In the genomic region with DNA sequence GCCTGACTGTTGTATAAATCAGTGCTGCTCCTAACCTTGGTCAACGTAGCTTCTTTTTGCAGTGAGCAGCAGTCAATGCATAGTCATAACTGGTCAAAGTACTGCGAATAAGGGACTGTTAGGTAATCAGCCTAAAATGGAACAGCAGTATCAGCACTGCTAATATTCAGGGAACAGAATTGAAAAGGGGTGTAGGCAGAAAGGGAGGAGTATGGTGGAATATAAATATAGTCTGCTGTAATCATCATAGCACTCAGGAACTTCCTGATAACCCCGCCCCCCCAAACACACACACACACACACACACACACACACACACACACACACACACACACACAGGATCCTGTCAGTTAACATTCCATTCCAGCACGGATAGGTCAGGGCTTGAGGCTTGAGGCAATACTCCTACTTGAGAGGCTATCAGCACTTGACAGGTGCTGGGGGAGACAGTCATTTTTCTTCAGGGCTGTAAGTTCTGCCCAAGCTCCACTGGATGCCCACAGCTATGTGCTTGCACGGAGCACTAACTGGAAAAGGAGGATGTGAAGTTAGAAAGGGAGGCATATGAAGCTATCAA, we compare ENCODE assay signal across 20 mouse cellular contexts. TPM values are rescaled to one million over a fixed set of nuclear protein-coding genes. Genes with fewer than 3 reads are reported as not detected.
A peak's percentile ranks its signal among the peaks of the same experiment; 100 is the strongest.
DNase-seq lines count a peak whose midpoint lies in the region; ATAC-seq and TF ChIP-seq lines count a peak whose summit lies in the region.
"Had no signal": no experiment of that assay in that cellular context is flagged by ENCODE, and none has a peak within 500 bp of the region (broad histone marks: within the 10 kb centered on the region; RNA-seq: fewer than 3 reads in every experiment).

No protein-coding gene starts in this region.

- no peak for TF ChIP-seq CTCF in lung, adult 2 months (IDR thresholded peaks at IDR 0.05; ENCODE audit: insufficient read depth, low read length)

- peaks cover 8% of the 10 kb centered on the region for H3K4me1 ChIP-seq in lung, adult 2 months (ENCODE audit: control insufficient read depth, insufficient read depth, low read length)
- H3K4me1 ChIP-seq in heart, embryonic 16.5 days (ENCODE audit: control insufficient read depth, insufficient read depth, low read length), result peaks cover 13% of the 10 kb centered on the region
- H3K4me1 ChIP-seq in limb, embryonic 10.5 days, result no peaks in the 10 kb centered on the region
- H3K4me1 ChIP-seq: embryonic facial prominence, embryonic 12.5 days; limb, embryonic 13.5 days; liver, embryonic 15.5 days; neural tube, embryonic 12.5 days had no signal

- 43% methylated on average over 5 of the region's 5 CpGs for WGBS in lung, adult 2 months
- WGBS in heart, embryonic 16.5 days, result 36% methylated on average over 5 of the region's 5 CpGs
- 86% methylated on average over 5 of the region's 5 CpGs for WGBS in limb, embryonic 10.5 days

- peak overlapping the region; percentile 34; the same call in 1 of the 2 replicates for H3K4me2 ChIP-seq in heart, embryonic 16.5 days (ENCODE audit: low read depth, low read length)
- H3K4me2 ChIP-seq: embryonic facial prominence, embryonic 12.5 days; limb, embryonic 13.5 days; liver, embryonic 15.5 days; neural tube, embryonic 12.5 days had no signal

- H3K27me3 ChIP-seq in heart, embryonic 16.5 days (ENCODE audit: control insufficient read depth, insufficient read depth, low read length), result no peaks in the 10 kb centered on the region
- no peaks in the 10 kb centered on the region for H3K27me3 ChIP-seq in limb, embryonic 10.5 days (ENCODE audit: low read depth, poor library complexity, severe bottlenecking)
- H3K27me3 ChIP-seq: embryonic facial prominence, embryonic 12.5 days; limb, embryonic 13.5 days; liver, embryonic 15.5 days; neural tube, embryonic 12.5 days had no signal

- DNase-seq in lung, adult 18-20 months, result peak; percentile 11 to 15
- no peak for DNase-seq in lung, adult 2 months
- DNase-seq in heart, adult 8-10 months (ENCODE audit: low spot score), result peak; percentile 18
- peak; percentile 42 for DNase-seq in lung, postnatal 36 days
- DNase-seq in thymus, postnatal 14 days, result no peak
- no peak for DNase-seq in left cerebral cortex, adult 9 months (ENCODE audit: low spot score in 2 of 2)
- no peak for DNase-seq in limb, embryonic 10.5 days (ENCODE audit: low spot score)
- DNase-seq: adrenal gland, adult 2 months; cerebellum, adult 18-20 months; gastrocnemius, postnatal 25 days; kidney, adult 2 months; kidney, postnatal 14 days; right cerebral cortex, postnatal 14 days; thymus, adult 2 months had no signal

- H3K36me3 ChIP-seq in heart, embryonic 16.5 days (ENCODE audit: control insufficient read depth, insufficient read depth), result peaks cover 21% of the 10 kb centered on the region
- H3K36me3 ChIP-seq in limb, embryonic 10.5 days, result peaks cover 51% of the 10 kb centered on the region

- H3K9ac ChIP-seq in heart, embryonic 16.5 days (ENCODE audit: low read length), result peak overlapping the region; percentile 49
- H3K9ac ChIP-seq: embryonic facial prominence, embryonic 12.5 days; limb, embryonic 13.5 days; liver, embryonic 15.5 days; neural tube, embryonic 12.5 days had no signal

- H3K9me3 ChIP-seq in heart, embryonic 16.5 days (replicated peaks; ENCODE audit: control insufficient read depth, low read length), result no peaks in the 10 kb centered on the region
- H3K9me3 ChIP-seq in limb, embryonic 10.5 days (replicated peaks), result no peaks in the 10 kb centered on the region
- H3K9me3 ChIP-seq: embryonic facial prominence, embryonic 12.5 days; limb, embryonic 13.5 days; liver, embryonic 15.5 days; neural tube, embryonic 12.5 days had no signal

- peak overlapping the region; percentile 93 for H3K27ac ChIP-seq in heart, embryonic 16.5 days (ENCODE audit: low read length)
- no peak overlapping the region for H3K27ac ChIP-seq in limb, embryonic 10.5 days
- H3K27ac ChIP-seq: embryonic facial prominence, embryonic 12.5 days; left cerebral cortex, adult 2 months; limb, embryonic 13.5 days; liver, embryonic 15.5 days; neural tube, embryonic 12.5 days had no signal

- H3K4me3 ChIP-seq in lung, adult 2 months (replicated peaks; ENCODE audit: extremely low read depth, low read depth, low read length), result no peak overlapping the region
- H3K4me3 ChIP-seq in heart, embryonic 16.5 days (ENCODE audit: low read length), result no peak overlapping the region
- H3K4me3 ChIP-seq in limb, embryonic 10.5 days, result no peak overlapping the region
- H3K4me3 ChIP-seq: embryonic facial prominence, embryonic 12.5 days; left cerebral cortex, adult 2 months; limb, embryonic 13.5 days; liver, embryonic 15.5 days; neural tube, embryonic 12.5 days had no signal

- no peak for TF ChIP-seq POLR2A in lung, adult 2 months (IDR thresholded peaks at IDR 0.05; ENCODE audit: borderline replicate concordance, extremely low read depth, low read depth, low read length)

- ATAC-seq in heart, embryonic 16.5 days (replicated peaks; ENCODE audit: extremely low read depth, insufficient read depth, low FRiP score), result peak; percentile 89

RNA-seq across cellular contexts. Expression of a gene that starts 31.6 kb away (rescaled TPM):
- polyA plus RNA-seq in lung, adult 2 months (2012; rRNA removed), result 54.3 and 87.8 TPM in 2 replicates
- total RNA-seq in heart, adult 8-10 months (2022), result 10 to 100 TPM; 66.1 to 70.9 (median 68.7) TPM
- 89.3 and 104 TPM in 2 replicates for polyA plus RNA-seq in heart, embryonic 16.5 days (2015; fragmentation: Nextera tagmentation; extraction: Ambion mirVana)
- polyA plus RNA-seq in limb, embryonic 10.5 days (2016; fragmentation: Nextera tagmentation; extraction: Ambion mirVana), result 84.2 and 87.8 TPM in 2 replicates

RNA-seq across cellular contexts. Expression of a gene that starts 32.3 kb away (rescaled TPM):
- 10.0 and 13.1 TPM in 2 replicates for polyA plus RNA-seq in lung, adult 2 months (2012; rRNA removed)
- total RNA-seq in heart, adult 8-10 months (2022), result 10 to 100 TPM; 18.7 to 21.4 (median 20.1) TPM
- 51.0 and 59.1 TPM in 2 replicates for polyA plus RNA-seq in heart, embryonic 16.5 days (2015; fragmentation: Nextera tagmentation; extraction: Ambion mirVana)
- polyA plus RNA-seq in limb, embryonic 10.5 days (2016; fragmentation: Nextera tagmentation; extraction: Ambion mirVana), result 80.1 and 101 TPM in 2 replicates

RNA-seq across cellular contexts. Expression of a gene that starts 43.4 kb away (rescaled TPM):
- polyA plus RNA-seq in lung, adult 2 months (2012; rRNA removed), result 15.3 and 25.5 TPM in 2 replicates
- 10 to 100 TPM; 19.4 to 28.1 (median 21.2) TPM for total RNA-seq in heart, adult 8-10 months (2022)
- polyA plus RNA-seq in heart, embryonic 16.5 days (2015; fragmentation: Nextera tagmentation; extraction: Ambion mirVana), result 39.4 and 49.4 TPM in 2 replicates
- polyA plus RNA-seq in limb, embryonic 10.5 days (2016; fragmentation: Nextera tagmentation; extraction: Ambion mirVana), result 3.7 and 3.8 TPM in 2 replicates

Comparison
In these comparisons a context has a peak if more than half of its experiments do, and no peak if none do; other contexts are left out.
1. DNase-seq: peak in lung, adult 18-20 months (2 of 2), heart, adult 8-10 months (single experiment) and lung, postnatal 36 days (single experiment); none in lung, adult 2 months (single experiment), thymus, postnatal 14 days (single experiment), left cerebral cortex, adult 9 months (0 of 2) and limb, embryonic 10.5 days (single experiment).